Mouse (Mus musculus) spleen, adult 2 months (tissue): ENCODE measurements at regions not wholly inside any gene's neighbourhood (a gene's known extent, or its start where the extent isn't known, plus 50 kb on each side); places are given as distances from the start of the nearest gene placed in this dataset.

Source experiments
- DNase-seq, 2 experiments: peaks; one replicate each; pipeline versions ENCODE4 v3.0.0 to v3.0.0-alpha.2; 2012 to 2021; ENCODE audit warnings: low spot score in 2 of 2, low read depth in 1 of 2
- H3K27ac ChIP-seq: fragments of 200-500 bp; 2 replicates; pipeline ENCODE4 v1.5.1; 2012; ENCODE audit warnings: low read length, inconsistent platforms; ENCODE audit not compliant: insufficient read depth
- H3K27me3 ChIP-seq: fragments of 200-500 bp; 2 replicates; pipeline ENCODE4 v1.6.1; 2012; ENCODE audit warnings: mild to moderate bottlenecking, moderate library complexity, low read length, inconsistent platforms; ENCODE audit not compliant: control insufficient read depth, insufficient read depth
- H3K36me3 ChIP-seq: fragments of 200-500 bp; 2 replicates; pipeline ENCODE4 v1.6.1; 2012; ENCODE audit warnings: mild to moderate bottlenecking, low read length, inconsistent platforms; ENCODE audit not compliant: control insufficient read depth, insufficient read depth
- H3K4me1 ChIP-seq: fragments of 200-500 bp; 2 replicates; pipeline ENCODE4 v1.6.1; 2011; ENCODE audit warnings: inconsistent platforms; ENCODE audit not compliant: control insufficient read depth, insufficient read depth, insufficient read length
- H3K4me3 ChIP-seq: fragments of 200-500 bp; 2 replicates; pipeline ENCODE4 v1.5.1; 2011; ENCODE audit warnings: mild to moderate bottlenecking, inconsistent platforms; ENCODE audit not compliant: insufficient read depth, insufficient read length; ENCODE audit errors: extremely low read depth
- CTCF ChIP-seq: fragments of 200-500 bp; IDR thresholded peaks from 2 replicates; pipeline ENCODE4 v1.5.1; 2011; ENCODE audit warnings: mild to moderate bottlenecking, inconsistent platforms; ENCODE audit not compliant: insufficient read depth, insufficient read length, insufficient replicate concordance; ENCODE audit errors: extremely low read depth
- POLR2A ChIP-seq: fragments of 200-500 bp; IDR thresholded peaks from 2 replicates; pipeline ENCODE4 v1.6.1; 2011; ENCODE audit warnings: low read depth, low read length, inconsistent platforms
- WGBS: fragments of 180-500 bp; shearing (Covaris S2); methylation state at CpG from one replicate; pipeline ENCODE4 v1.1.7; 2018; 5-methylcytosine and 5-hydroxymethylcytosine counted together

- Histone ChIP-seq H3K27ac (no peak overlapping the region), H3K27me3 (no peaks in the 10 kb centered on the region), H3K4me1 (peaks cover 3% of the 10 kb centered on the region; the same call in 1 of the 2 replicates), H3K4me3 (no peak overlapping the region), H3K36me3 (no peaks in the 10 kb centered on the region)
- 78% methylated on average over 8 of the region's 8 CpGs for WGBS
- no peak for DNase-seq
- no peak for TF ChIP-seq POLR2A
- no peak for TF ChIP-seq CTCF
These were observed 767.2 kb upstream of the Car8 start for GRCm38 (mm10) chr4:9005938-9006626.

GRCm38 (mm10) chr4:9003891-9004290 lies 765.0 kb upstream of the Car8 start:
- Histone ChIP-seq H3K27ac (no peak overlapping the region), H3K4me3 (no peak overlapping the region), H3K4me1 (no peaks in the 10 kb centered on the region), H3K36me3 (no peaks in the 10 kb centered on the region), H3K27me3 (no peaks in the 10 kb centered on the region)
- 90% methylated on average over 1 of the region's 1 CpGs for whole genome bisulfite sequencing
- no peak for TF ChIP-seq CTCF
- no peak for TF ChIP-seq POLR2A
- DNase-seq: no peak

DNA sequence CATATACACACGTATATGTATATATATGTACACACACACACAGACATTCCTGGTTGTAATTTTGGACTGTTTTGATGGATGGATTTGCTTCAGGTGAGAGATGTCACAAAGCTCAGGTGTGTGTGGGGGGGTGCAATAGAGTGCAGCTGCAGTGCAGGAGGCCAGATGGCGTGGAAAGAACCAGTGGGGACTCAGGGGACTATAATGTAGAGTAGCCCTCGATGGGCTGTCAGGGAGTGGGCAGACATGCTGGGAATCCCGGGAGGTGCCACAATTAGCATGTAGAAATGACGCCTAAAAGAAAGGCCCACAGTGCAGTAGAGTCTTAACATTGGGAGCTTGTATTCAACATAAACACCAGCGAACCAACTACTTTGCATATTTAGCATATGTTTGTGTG lies 763.5 kb upstream of the Car8 start:
- TF ChIP-seq CTCF: no peak
- no peak for TF ChIP-seq POLR2A
- WGBS: 82% methylated on average over 6 of the region's 6 CpGs
- no peaks in the 10 kb centered on the region for H3K27me3 ChIP-seq
- H3K4me1 ChIP-seq: no peaks in the 10 kb centered on the region
- H3K27ac ChIP-seq: no peak overlapping the region
- no peak for DNase-seq
- H3K4me3 ChIP-seq: no peak overlapping the region
- no peaks in the 10 kb centered on the region for H3K36me3 ChIP-seq

DNA sequence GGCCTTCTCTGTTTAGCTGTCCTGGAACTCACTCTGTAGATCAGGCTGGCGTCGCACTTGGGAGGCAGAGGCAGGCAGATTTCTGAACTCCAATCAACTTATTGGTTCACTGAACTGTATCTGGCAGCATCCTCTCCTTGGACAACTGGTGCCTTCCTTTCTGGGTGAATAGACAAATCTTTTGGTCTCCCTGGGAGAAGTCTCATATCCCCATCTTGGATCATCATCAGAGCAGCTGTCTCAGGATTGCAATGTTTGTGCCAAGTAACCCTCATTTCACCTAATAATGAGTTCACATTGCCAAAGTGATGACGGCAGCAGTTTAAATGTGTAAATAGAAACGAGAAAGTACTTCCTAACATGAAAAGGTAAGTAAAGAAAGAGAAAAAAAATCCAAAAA lies 759.8 kb upstream of the Car8 start:
- Histone ChIP-seq H3K4me1 (no peaks in the 10 kb centered on the region), H3K27ac (no peak overlapping the region), H3K36me3 (no peaks in the 10 kb centered on the region), H3K27me3 (no peaks in the 10 kb centered on the region), H3K4me3 (no peak overlapping the region)
- no peak for TF ChIP-seq POLR2A
- no peak for TF ChIP-seq CTCF
- DNase-seq: no peak
- 89% methylated on average over 4 of the region's 4 CpGs for WGBS

- Histone ChIP-seq H3K4me1 (no peaks in the 10 kb centered on the region), H3K4me3 (no peak overlapping the region), H3K27me3 (no peaks in the 10 kb centered on the region), H3K36me3 (no peaks in the 10 kb centered on the region), H3K27ac (no peak overlapping the region)
- no peak for DNase-seq
- TF ChIP-seq POLR2A (no peak), CTCF (no peak)
- 83% methylated on average over 1 of the region's 1 CpGs for WGBS
These were observed 753.3 kb upstream of the Car8 start for GRCm38 (mm10) chr4:8992171-8992570.

- Histone ChIP-seq H3K36me3 (no peaks in the 10 kb centered on the region), H3K27me3 (no peaks in the 10 kb centered on the region), H3K27ac (no peak overlapping the region), H3K4me3 (no peak overlapping the region), H3K4me1 (no peaks in the 10 kb centered on the region)
- DNase-seq: no peak
- WGBS: 89% methylated on average over 5 of the region's 5 CpGs
- no peak for TF ChIP-seq POLR2A
- TF ChIP-seq CTCF: no peak
These were observed 751.7 kb upstream of the Car8 start for GRCm38 (mm10) chr4:8990551-8990950.

DNA sequence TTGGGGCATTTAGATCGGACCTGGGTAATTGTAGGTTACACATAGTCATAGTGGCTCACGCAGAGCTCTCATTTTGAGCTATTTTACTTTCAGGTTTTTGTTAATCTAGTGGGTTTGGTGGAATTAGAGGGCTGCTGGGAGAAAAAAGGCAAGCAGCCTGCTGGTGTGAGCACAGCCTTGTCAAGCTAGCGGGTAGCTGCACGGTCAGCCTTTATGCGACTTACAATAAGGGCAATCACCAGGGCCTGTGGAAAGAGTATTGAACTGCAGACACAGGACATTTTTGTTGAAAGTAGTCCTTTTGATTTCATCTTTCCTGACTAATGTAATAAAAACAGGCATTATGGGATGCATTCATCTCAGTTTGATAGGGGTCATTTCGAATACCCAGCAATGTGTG lies 750.8 kb upstream of the Car8 start:
- no peaks in the 10 kb centered on the region for H3K27me3 ChIP-seq
- no peaks in the 10 kb centered on the region for H3K36me3 ChIP-seq
- no peaks in the 10 kb centered on the region for H3K4me1 ChIP-seq
- H3K4me3 ChIP-seq: no peak overlapping the region
- TF ChIP-seq CTCF (no peak), POLR2A (no peak)
- DNase-seq: no peak
- H3K27ac ChIP-seq: no peak overlapping the region
- WGBS: 96% methylated on average over 6 of the region's 6 CpGs
